Mouse (Mus musculus) intestine, embryonic 14.5 days (tissue): ENCODE results near the gene Fgf6. TPM values are rescaled to one million over a fixed set of nuclear protein-coding genes. Genes with fewer than 3 reads are reported as not detected.

Experiments
- ATAC-seq: fragments of 200-750 bp; cut with Nextera tagmentation; replicated peaks from 2 replicates; pipeline ENCODE4 v1.8.0; 2017; ENCODE audit warnings: low read depth, moderate number of reproducible peaks, moderate TSS enrichment, moderate library complexity; ENCODE audit not compliant: low FRiP score, low TSS enrichment
- DNase-seq: peaks from one replicate; pipeline ENCODE4 v3.0.0-alpha.2; 2018; ENCODE audit warnings: low spot score
- H3K27ac ChIP-seq: fragments of 300-500 bp; sonication (generic); 2 replicates; pipeline ENCODE4 v1.5.1; 2014; ENCODE audit warnings: low read depth, mild to moderate bottlenecking, control low read depth
- H3K27me3 ChIP-seq: fragments of 300-500 bp; sonication (generic); replicated peaks from 2 replicates; pipeline ENCODE4 v1.6.1; 2014; ENCODE audit warnings: low read length, control low read depth; ENCODE audit not compliant: control insufficient read depth, insufficient read depth
- H3K36me3 ChIP-seq: fragments of 300-500 bp; sonication (generic); 2 replicates; pipeline ENCODE4 v1.6.1; 2014; ENCODE audit warnings: low read length, control low read depth; ENCODE audit not compliant: control insufficient read depth, insufficient read depth
- H3K4me1 ChIP-seq: fragments of 300-500 bp; sonication (generic); replicated peaks from 2 replicates; pipeline ENCODE4 v1.6.1; 2014; ENCODE audit warnings: low read length, control low read depth, mixed read lengths; ENCODE audit not compliant: control insufficient read depth, insufficient read depth
- H3K4me2 ChIP-seq: fragments of 300-500 bp; sonication (generic); 2 replicates; pipeline ENCODE4 v1.6.1; 2014; ENCODE audit warnings: low read length
- H3K4me3 ChIP-seq: fragments of 300-500 bp; sonication (generic); 2 replicates; pipeline ENCODE4 v1.5.1; 2014; ENCODE audit warnings: low read depth, low read length, control low read depth, mixed read lengths
- H3K9ac ChIP-seq: fragments of 300-500 bp; sonication (generic); 2 replicates; pipeline ENCODE4 v1.6.1; 2014; ENCODE audit warnings: mild to moderate bottlenecking, low read length
- H3K9me3 ChIP-seq: fragments of 300-500 bp; sonication (generic); 2 replicates; pipeline ENCODE4 v1.6.1; 2016; ENCODE audit warnings: low read length, control low read depth; ENCODE audit not compliant: control insufficient read depth
- WGBS: fragments of 180-500 bp; shearing (Covaris S2); extraction: QIAGEN DNeasy Blood & Tissue Kit; methylation state at CpG from one replicate; pipeline ENCODE4 v1.1.7; 2014; 5-methylcytosine and 5-hydroxymethylcytosine counted together
- polyA plus RNA-seq: library from polyadenylated mRNA; unstranded; fragments of >200 nt; fragmentation: Nextera tagmentation; extraction: Ambion mirVana; gene quantifications from 2 replicates; pipeline ENCODE4 v1.2.1, GENCODE M21; 2014

Fgf6 gene
- polyA plus RNA-seq, 1 experiment from 2014 or later, result 0.04 TPM

- H3K27me3 ChIP-seq, result no peaks in the 10 kb centered on the region
- 79% methylated on average over 4 of the region's 4 CpGs for WGBS
- no peak for ATAC-seq
- no peak overlapping the region for H3K9ac ChIP-seq
- peaks cover 4% of the 10 kb centered on the region; the same call in 1 of the 2 replicates for H3K4me1 ChIP-seq
- no peak for DNase-seq
- H3K4me3 ChIP-seq, result no peak overlapping the region
- no peaks in the 10 kb centered on the region for H3K36me3 ChIP-seq
- H3K4me2 ChIP-seq, result no peak overlapping the region
- no peak overlapping the region for H3K27ac ChIP-seq
- H3K9me3 ChIP-seq, result no peaks in the 10 kb centered on the region
Observed at GRCm38 (mm10) chr6:127059975-127060374, 44.6 kb downstream of the Fgf6 start.

- 89% methylated on average over 3 of the region's 3 CpGs for WGBS
- Histone ChIP-seq H3K4me3 (no peak overlapping the region), H3K9me3 (no peaks in the 10 kb centered on the region), H3K36me3 (no peaks in the 10 kb centered on the region), H3K27me3 (no peaks in the 10 kb centered on the region), H3K4me2 (no peak overlapping the region), H3K27ac (no peak overlapping the region), H3K9ac (no peak overlapping the region), H3K4me1 (peaks cover 5% of the 10 kb centered on the region; the same call in 1 of the 2 replicates)
- DNase-seq (no peak), ATAC-seq (no peak)
Observed at GRCm38 (mm10) chr6:127063915-127064314, 48.5 kb downstream of the Fgf6 start.

GRCm38 (mm10) chr6:127064815-127065214 is 49.4 kb downstream of the Fgf6 start:
- peak; percentile 51 for DNase-seq
- Histone ChIP-seq H3K4me1 (peaks cover 5% of the 10 kb centered on the region; the same call in 1 of the 2 replicates), H3K4me3 (peak overlapping the region; percentile 6; the same call in 1 of the 2 replicates), H3K27me3 (no peaks in the 10 kb centered on the region), H3K9me3 (no peaks in the 10 kb centered on the region), H3K4me2 (peak overlapping the region; percentile 14; the same call in 1 of the 2 replicates), H3K36me3 (no peaks in the 10 kb centered on the region), H3K27ac (no peak overlapping the region), H3K9ac (no peak overlapping the region)
- 6% methylated on average over 14 of the region's 14 CpGs for WGBS
- no peak for ATAC-seq

- DNase-seq (peak; percentile 55), ATAC-seq (peak; percentile 80)
- Histone ChIP-seq H3K27ac (no peak within 1 kb of the TSS), H3K36me3 (no peaks in the 10 kb centered on the region), H3K4me2 (peak within 1 kb of the TSS; percentile 4; the same call in 1 of the 2 replicates), H3K9me3 (no peaks in the 10 kb centered on the region), H3K4me1 (no peaks in the 10 kb centered on the region), H3K4me3 (no peak within 1 kb of the TSS), H3K27me3 (0 out of 2 replicates have a peak, but pooled peaks cover 4% of the 10 kb centered on the region), H3K9ac (no peak within 1 kb of the TSS)
- 8% methylated on average over 5 of the region's 5 CpGs for WGBS
Observed at GRCm38 (mm10) chr6:127072817-127073216, 57.4 kb downstream of the Fgf6 start, which contains the start of gene Fgf23. Fgf23 (plus strand) TSS chr6:127072902.

Other genes with a start within 250 kb of the Fgf6 start
- gene Ndufa9, start 166.4 kb upstream of the Fgf6 start, polyA plus RNA-seq, result 212 and 219 TPM in 2 replicates
- gene Akap3, start 162.5 kb upstream of the Fgf6 start, polyA plus RNA-seq, result 0.08 TPM in 1 of 2 replicates, not detected in the other
- gene Dyrk4, start 93.7 kb upstream of the Fgf6 start, polyA plus RNA-seq, result not detected in 2 replicates
- 62.8 and 68.1 TPM in 2 replicates for gene Rad51ap1, start 76.0 kb upstream of the Fgf6 start, polyA plus RNA-seq
- 15.1 and 15.9 TPM in 2 replicates for gene D6Wsu163e, start 75.6 kb upstream of the Fgf6 start, polyA plus RNA-seq
- gene Fgf23, start 57.3 kb downstream of the Fgf6 start, polyA plus RNA-seq, result not detected in 2 replicates
- 4.4 and 5.3 TPM in 2 replicates for gene Tigar, start 94.0 kb downstream of the Fgf6 start, polyA plus RNA-seq
- gene Ccnd2, start 136.6 kb downstream of the Fgf6 start, polyA plus RNA-seq, result 1,100 and 1,123 TPM in 2 replicates